Mouse (Mus musculus): ENCODE results near the gene Ppp2r2d. TPM values are rescaled to one million over a fixed set of nuclear protein-coding genes. Genes with fewer than 3 reads are reported as not detected.

Gene Ppp2r2d
- polyA plus RNA-seq, 1 experiment from 2014 or later = 70.2 TPM

DNA sequence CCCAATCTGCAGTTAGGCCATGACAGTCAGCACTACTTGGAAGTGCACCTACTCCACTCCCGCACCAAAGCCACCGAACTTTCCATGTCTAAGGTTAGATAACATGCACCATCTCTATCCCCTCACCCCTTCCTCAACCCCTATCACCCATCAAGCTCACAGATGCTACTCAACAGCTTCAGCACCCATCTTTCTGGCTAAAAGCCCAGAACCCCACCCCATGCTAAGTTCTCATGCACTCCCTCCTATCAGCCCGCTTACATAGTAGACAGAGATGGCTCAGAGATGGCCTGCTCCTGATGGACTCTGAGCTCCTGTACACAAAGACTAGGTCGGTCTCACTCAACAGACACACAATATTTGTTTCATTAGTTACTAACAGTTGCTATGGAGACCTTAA lies 2.5 kb upstream of the Ppp2r2d start:
- H3K36me3 ChIP-seq = 0 out of 2 replicates have a peak, but pooled peaks cover 1% of the 10 kb centered on the region
- H3K9ac ChIP-seq = no peak overlapping the region
- H3K4me3 ChIP-seq = no peak overlapping the region
- H3K27ac ChIP-seq = no peak overlapping the region
- no peaks in the 10 kb centered on the region for H3K27me3 ChIP-seq
- ATAC-seq (ENCODE audit: low FRiP score) = no peak
- H3K9me3 ChIP-seq (replicated peaks) = no peaks in the 10 kb centered on the region
- WGBS = 87% methylated on average over 4 of the region's 4 CpGs
- H3K4me2 ChIP-seq (replicated peaks) = no peak overlapping the region
- peaks cover 50% of the 10 kb centered on the region for H3K4me1 ChIP-seq

DNA sequence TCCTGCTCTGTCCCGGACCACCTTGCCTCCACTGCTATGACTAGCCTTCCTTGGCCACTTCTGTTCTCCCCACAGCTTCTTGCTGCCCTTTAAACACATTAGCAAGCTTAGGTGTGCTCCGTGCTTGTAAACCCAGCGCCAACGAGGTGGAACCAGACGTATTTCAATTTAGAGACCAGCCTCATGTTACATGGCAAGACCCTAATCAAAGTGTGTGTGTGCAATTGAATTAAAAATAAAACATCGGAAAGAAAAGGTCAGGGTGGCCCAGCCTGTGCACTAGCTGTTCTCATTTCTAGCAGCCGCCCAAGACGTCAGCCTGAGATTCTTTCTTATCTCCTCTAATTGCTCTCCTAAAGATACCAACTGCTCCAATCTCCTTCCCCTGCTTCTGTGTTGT lies 768 bp upstream of the Ppp2r2d start:
- peak overlapping the region; percentile 94; the same call in 1 of the 2 replicates for H3K27ac ChIP-seq
- ATAC-seq (ENCODE audit: low FRiP score) = no peak
- no peaks in the 10 kb centered on the region for H3K27me3 ChIP-seq
- H3K4me2 ChIP-seq (replicated peaks) = peak overlapping the region; percentile 72
- H3K9ac ChIP-seq = peak overlapping the region; percentile 95
- H3K4me3 ChIP-seq = peak overlapping the region; percentile 93
- WGBS = 50% methylated on average over 8 of the region's 8 CpGs
- peaks cover 60% of the 10 kb centered on the region for H3K4me1 ChIP-seq
- H3K9me3 ChIP-seq (replicated peaks) = no peaks in the 10 kb centered on the region
- 0 out of 2 replicates have a peak, but pooled peaks cover 3% of the 10 kb centered on the region for H3K36me3 ChIP-seq

DNA sequence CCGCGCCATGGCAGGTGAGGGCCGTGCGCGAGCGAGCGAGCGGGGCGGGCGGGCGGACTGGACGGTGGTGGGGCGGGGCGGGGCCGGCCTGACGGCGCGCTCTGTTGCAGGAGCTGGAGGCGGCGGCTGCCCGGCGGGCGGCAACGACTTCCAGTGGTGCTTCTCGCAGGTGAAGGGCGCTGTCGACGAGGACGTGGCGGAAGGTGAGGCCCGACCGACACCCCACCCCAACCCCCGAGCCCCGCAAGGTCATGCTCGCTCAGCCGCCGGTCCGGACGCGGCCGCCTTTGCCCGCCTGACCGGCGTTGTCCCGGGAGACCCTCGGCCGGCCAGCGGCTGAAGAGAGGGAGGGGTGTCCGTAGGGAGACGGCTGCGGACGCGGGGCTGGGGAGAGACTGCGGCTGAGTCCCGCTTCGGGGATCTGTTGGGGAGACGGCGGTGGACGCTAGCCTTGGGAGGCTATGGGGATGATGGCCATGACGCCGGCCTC lies 668 bp downstream of the Ppp2r2d start:
- under 1% methylated on average over 57 of the region's 61 CpGs for WGBS
- peak overlapping the region; percentile 95 for H3K9ac ChIP-seq
- H3K27me3 ChIP-seq = no peaks in the 10 kb centered on the region
- H3K4me3 ChIP-seq = peak overlapping the region; percentile 93
- peak overlapping the region; percentile 94 for H3K27ac ChIP-seq
- H3K4me1 ChIP-seq = peaks cover 62% of the 10 kb centered on the region
- peak overlapping the region; percentile 92 for H3K4me2 ChIP-seq (replicated peaks)
- ATAC-seq (ENCODE audit: low FRiP score) = peak; percentile 84
- no peaks in the 10 kb centered on the region for H3K9me3 ChIP-seq (replicated peaks)
- H3K36me3 ChIP-seq = peaks cover 3% of the 10 kb centered on the region; the same call in 1 of the 2 replicates

DNA sequence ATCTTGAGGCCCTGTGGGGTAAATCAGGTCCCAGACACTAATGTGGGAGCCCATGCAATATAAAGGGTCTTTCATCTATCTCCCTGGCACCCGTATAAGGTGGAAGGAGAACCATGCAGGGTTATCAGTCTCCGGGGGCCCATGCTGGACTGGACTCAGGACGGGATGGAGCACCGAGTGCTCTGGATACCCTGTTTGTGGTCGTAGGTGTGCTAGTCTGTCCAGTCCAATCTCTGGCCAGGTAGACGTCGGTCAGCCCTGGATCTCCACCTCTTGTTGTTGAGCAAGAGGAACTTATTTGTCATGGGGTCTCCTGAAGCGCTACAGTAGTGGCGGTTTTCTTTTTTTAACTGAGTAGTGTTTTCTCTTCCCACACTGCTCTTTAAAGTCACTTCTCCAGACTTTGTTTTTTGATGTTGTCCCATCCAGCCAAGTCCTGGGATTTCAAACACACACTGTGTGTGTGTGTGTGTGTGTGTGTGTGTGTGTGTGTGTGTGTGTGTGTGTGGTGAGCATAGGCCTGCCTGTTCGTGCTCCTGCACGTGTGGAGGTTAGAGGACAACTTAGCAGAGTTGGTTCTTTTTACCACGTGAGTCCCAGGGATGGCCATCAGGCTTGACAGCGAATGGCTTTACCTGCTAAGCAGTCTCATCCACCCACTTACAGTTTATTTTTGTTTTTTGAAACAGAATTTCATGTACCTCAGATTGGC lies 1.6 kb downstream of the Ppp2r2d start:
- Histone ChIP-seq H3K4me1 (peaks cover 58% of the 10 kb centered on the region), H3K36me3 (peaks cover 8% of the 10 kb centered on the region; the same call in 1 of the 2 replicates), H3K27ac (peak overlapping the region; percentile 94; the same call in 1 of the 2 replicates), H3K9ac (peak overlapping the region; percentile 95), H3K27me3 (no peaks in the 10 kb centered on the region), H3K4me3 (peak overlapping the region; percentile 93), H3K4me2 (replicated peaks) (peak overlapping the region; percentile 92), H3K9me3 (replicated peaks) (no peaks in the 10 kb centered on the region)
- ATAC-seq (ENCODE audit: low FRiP score) = no peak
- WGBS = 49% methylated on average over 13 of the region's 13 CpGs

DNA sequence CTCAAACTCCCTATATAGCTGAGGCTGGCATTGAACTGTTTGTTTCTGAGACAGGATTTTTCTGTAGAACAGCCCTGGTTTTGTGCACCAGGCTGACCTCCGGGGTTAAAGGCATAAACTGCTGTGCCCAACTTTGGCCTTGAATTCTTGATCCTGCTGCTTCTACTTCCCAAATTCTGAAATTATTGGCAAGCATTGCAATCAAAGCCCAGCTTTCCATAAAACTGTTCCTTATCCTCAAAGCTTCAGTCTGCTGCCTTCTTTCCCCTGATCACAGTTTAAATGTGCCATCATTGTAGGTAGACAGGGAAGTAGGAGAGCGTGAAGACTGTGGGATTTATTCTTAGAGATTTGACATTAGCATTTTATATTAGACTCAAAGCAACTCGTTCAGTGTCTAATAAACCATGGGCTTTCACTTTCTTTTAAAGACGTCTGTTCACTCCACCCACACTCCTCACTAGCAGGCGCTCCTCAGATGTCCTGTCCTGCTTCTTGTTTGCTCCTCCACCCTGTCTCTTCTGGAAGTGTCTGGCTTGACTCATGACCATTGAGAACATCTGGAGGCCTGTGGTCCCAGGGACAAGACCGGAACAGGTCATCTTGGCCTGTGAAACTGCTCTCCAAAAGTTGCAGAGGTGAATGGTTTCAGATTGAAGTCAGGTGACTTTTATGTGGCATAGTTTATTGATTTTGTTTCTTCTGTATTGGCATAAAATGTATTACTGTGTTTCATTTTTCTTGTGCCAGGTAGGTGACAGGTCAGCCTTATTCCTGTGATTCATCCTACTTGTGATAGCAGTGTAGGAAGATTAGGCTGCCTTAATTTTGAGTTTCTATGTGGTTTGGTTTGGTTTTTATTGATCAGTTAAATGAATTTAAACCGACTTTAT lies 2.4 kb downstream of the Ppp2r2d start:
- H3K4me3 ChIP-seq = peak overlapping the region; percentile 93; the same call in 1 of the 2 replicates
- H3K9me3 ChIP-seq (replicated peaks) = no peaks in the 10 kb centered on the region
- no peak overlapping the region for H3K27ac ChIP-seq
- peaks cover 14% of the 10 kb centered on the region for H3K36me3 ChIP-seq
- peak overlapping the region; percentile 92 for H3K4me2 ChIP-seq (replicated peaks)
- ATAC-seq (ENCODE audit: low FRiP score) = no peak
- H3K27me3 ChIP-seq = no peaks in the 10 kb centered on the region
- WGBS = 82% methylated on average over 7 of the region's 7 CpGs
- H3K4me1 ChIP-seq = peaks cover 52% of the 10 kb centered on the region
- H3K9ac ChIP-seq = peak overlapping the region; percentile 95

DNA sequence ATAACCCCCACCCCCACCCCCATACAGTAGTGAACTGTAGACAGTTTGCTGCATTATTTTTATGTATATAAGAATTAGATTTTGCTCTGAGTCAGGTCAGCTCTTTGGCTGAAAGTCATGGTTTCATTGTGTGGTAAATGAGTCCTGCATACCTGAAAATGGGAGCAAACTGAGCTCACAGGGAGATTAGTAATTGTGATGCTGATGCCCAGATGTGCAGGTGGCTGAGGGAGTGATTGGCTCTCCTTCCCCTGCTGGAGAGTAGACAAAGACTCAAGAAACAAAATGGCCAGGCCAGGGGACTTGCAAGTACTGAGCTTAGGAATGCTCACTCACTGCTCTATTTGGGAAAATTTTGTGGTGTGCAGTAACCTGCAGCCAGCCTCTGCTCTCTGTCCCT lies 4.2 kb downstream of the Ppp2r2d start:
- H3K4me3 ChIP-seq = no peak overlapping the region
- H3K27me3 ChIP-seq = no peaks in the 10 kb centered on the region
- H3K9ac ChIP-seq = no peak overlapping the region
- peaks cover 26% of the 10 kb centered on the region for H3K36me3 ChIP-seq
- no peak overlapping the region for H3K4me2 ChIP-seq (replicated peaks)
- ATAC-seq (ENCODE audit: low FRiP score) = no peak
- no peak overlapping the region for H3K27ac ChIP-seq
- H3K9me3 ChIP-seq (replicated peaks) = no peaks in the 10 kb centered on the region
- peaks cover 34% of the 10 kb centered on the region for H3K4me1 ChIP-seq

DNA sequence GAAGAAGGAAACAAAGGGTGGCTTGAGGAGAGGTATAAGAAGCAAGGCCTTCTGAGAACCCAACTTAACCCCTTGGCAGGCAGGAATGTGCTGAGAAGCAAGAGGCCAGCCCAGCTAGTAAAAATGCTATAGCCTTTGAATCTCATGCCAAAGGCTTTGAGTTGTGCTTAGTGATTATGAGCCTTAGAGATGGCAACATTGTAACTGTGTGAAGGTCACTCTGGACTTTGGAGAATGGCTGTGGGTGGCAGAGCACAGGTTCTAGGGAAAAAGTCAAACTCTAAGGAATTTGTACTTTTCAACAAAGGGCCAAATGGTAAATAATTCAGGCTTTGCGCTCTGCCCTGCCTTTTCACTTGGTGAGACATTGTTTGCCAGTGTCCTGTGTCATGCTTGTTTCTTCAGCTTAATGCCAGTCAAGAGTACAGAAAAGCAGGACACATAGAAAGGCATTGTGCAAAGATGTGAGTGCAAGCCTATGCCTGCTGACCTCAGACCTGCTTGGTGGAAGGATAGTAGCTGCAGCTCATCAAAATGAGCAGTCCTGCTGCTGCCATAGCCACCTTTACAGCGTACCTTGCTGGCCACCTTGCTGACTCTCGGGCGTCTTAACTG lies 7.6 kb downstream of the Ppp2r2d start:
- H3K9ac ChIP-seq = no peak overlapping the region
- 93% methylated on average over 4 of the region's 4 CpGs for WGBS
- ATAC-seq (ENCODE audit: low FRiP score) = no peak
- H3K4me1 ChIP-seq = peaks cover 15% of the 10 kb centered on the region
- no peaks in the 10 kb centered on the region for H3K27me3 ChIP-seq
- no peak overlapping the region for H3K4me3 ChIP-seq
- H3K36me3 ChIP-seq = peaks cover 32% of the 10 kb centered on the region
- no peak overlapping the region for H3K27ac ChIP-seq
- H3K9me3 ChIP-seq (replicated peaks) = no peaks in the 10 kb centered on the region
- H3K4me2 ChIP-seq (replicated peaks) = no peak overlapping the region

DNA sequence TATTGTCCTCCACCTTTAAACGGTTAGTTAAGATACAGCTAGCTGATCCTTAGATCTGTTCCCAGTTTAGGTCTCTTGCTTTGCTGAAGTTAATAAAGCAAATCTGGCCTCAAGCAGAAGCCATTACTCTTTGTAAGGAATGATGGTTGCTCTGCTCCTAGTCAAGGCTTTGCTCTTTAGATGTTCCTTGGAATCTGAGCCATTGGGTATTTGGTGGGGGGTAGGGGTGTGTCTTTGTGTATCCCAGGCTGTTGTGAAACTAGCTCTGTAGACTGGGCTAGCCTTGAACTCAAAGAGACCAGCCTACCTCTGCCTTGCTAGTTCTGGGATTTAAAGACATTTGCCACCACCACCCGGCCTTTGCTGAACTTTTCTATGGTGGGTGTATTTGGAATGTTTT lies 8.3 kb downstream of the Ppp2r2d start:
- no peak for ATAC-seq (ENCODE audit: low FRiP score)
- no peak overlapping the region for H3K9ac ChIP-seq
- no peaks in the 10 kb centered on the region for H3K9me3 ChIP-seq (replicated peaks)
- H3K4me2 ChIP-seq (replicated peaks) = no peak overlapping the region
- peaks cover 35% of the 10 kb centered on the region for H3K36me3 ChIP-seq
- peaks cover 12% of the 10 kb centered on the region for H3K4me1 ChIP-seq
- H3K4me3 ChIP-seq = no peak overlapping the region
- WGBS = 96% methylated on average over 2 of the region's 2 CpGs
- H3K27me3 ChIP-seq = no peaks in the 10 kb centered on the region
- no peak overlapping the region for H3K27ac ChIP-seq

DNA sequence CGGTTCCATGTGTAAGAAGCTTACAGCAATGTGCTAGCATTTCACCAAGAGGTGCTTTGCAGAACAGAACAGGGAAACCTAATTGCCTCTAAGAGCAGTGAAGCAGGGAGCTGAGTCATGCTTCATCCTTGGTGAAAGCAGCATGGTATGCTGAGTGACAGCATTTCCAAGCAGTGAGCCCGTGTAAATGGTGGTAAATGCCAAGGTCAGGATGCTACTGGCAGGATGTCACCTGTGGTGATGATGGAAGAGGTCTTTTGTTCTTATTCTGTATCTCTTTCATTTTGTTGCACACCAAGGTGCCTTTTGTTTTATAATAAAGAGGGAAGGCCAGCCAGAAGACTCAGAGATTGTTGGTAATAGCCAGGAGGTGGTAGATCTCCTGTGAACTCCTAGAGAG lies 10.8 kb downstream of the Ppp2r2d start:
- H3K4me2 ChIP-seq (replicated peaks) = no peak overlapping the region
- no peaks in the 10 kb centered on the region for H3K4me1 ChIP-seq
- H3K27ac ChIP-seq = no peak overlapping the region
- WGBS = 60% methylated on average over 2 of the region's 2 CpGs
- H3K27me3 ChIP-seq = no peaks in the 10 kb centered on the region
- H3K36me3 ChIP-seq = peaks cover 35% of the 10 kb centered on the region
- no peak overlapping the region for H3K9ac ChIP-seq
- H3K4me3 ChIP-seq = no peak overlapping the region
- no peaks in the 10 kb centered on the region for H3K9me3 ChIP-seq (replicated peaks)
- no peak for ATAC-seq (ENCODE audit: low FRiP score)

DNA sequence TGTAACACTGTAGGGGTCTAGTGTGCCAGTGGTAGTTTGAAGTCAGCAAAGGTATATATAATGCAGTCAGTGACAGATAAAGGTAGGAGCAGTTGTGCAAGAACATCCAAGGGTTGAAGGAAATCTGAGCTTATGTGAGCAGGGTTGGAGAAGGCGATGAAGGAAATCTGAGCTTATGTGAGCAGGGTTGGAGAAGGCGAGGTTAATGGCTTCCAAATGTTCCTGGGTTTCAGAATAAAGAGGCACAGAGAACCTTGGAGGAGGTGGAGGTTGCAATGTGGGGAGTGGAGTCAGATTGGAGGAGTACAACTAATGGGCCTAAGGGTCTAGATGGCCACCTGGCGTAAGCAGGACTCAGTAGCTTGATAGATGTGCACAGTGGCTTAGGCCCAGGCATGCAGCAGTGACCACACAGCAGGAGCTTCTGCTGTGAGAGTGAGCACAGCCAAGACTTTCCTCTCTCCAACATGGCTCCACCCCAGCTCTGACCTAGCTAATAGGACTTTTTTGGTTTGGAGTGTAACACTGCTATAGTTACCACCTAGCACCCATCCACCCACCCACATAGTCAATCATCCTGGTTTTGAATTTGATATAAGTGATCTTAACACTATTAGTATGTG lies 18.2 kb downstream of the Ppp2r2d start:
- H3K36me3 ChIP-seq = peaks cover 23% of the 10 kb centered on the region
- no peaks in the 10 kb centered on the region for H3K27me3 ChIP-seq
- H3K27ac ChIP-seq = no peak overlapping the region
- WGBS = 78% methylated on average over 3 of the region's 3 CpGs
- ATAC-seq (ENCODE audit: low FRiP score) = no peak
- no peak overlapping the region for H3K9ac ChIP-seq
- no peak overlapping the region for H3K4me3 ChIP-seq
- H3K4me2 ChIP-seq (replicated peaks) = no peak overlapping the region
- H3K9me3 ChIP-seq (replicated peaks) = no peaks in the 10 kb centered on the region
- H3K4me1 ChIP-seq = 0 out of 2 replicates have a peak, but pooled peaks cover 3% of the 10 kb centered on the region

DNA sequence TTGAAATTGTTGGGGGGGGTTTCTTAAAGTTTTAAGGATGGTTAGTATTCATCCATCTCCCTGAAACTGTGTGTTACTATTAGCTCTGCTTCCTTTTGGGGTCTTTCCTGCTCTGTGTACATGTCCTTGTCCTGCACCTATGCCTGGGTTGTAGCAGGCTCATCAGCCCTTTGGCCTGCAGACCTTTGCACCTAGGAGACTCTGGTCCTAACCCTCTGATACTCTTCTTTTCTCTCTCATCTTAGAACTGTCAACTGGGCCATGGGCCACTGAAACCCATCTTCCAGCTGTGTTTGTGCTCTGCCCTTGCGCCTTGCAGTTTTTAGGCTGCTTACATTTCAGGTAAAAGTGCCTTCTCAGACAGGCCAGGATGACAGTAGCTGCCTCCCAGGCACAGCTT lies 18.9 kb downstream of the Ppp2r2d start:
- Histone ChIP-seq H3K27me3 (no peaks in the 10 kb centered on the region), H3K9me3 (replicated peaks) (no peaks in the 10 kb centered on the region), H3K4me3 (no peak overlapping the region), H3K27ac (no peak overlapping the region), H3K36me3 (peaks cover 29% of the 10 kb centered on the region), H3K4me2 (replicated peaks) (no peak overlapping the region), H3K9ac (no peak overlapping the region), H3K4me1 (0 out of 2 replicates have a peak, but pooled peaks cover 3% of the 10 kb centered on the region)
- no peak for ATAC-seq (ENCODE audit: low FRiP score)
- 94% methylated on average over 1 of the region's 1 CpGs for WGBS

All from hindbrain, embryonic 12.5 days (tissue).